Mouse (Mus musculus) monocyte, adult 5-6 weeks (primary cell): ENCODE measurements around the gene Slc26a10. TPM values are rescaled to one million over a fixed set of nuclear protein-coding genes. Genes with fewer than 3 reads are reported as not detected.

Experiments used
- total RNA-seq: library from RNA; stranded (forward); fragments of 200-1000, 200-491, 200-594 nt; gene quantifications from 3 replicates; pipeline ENCODE4 v1.2.3, GENCODE M21; 2017

The Slc26a10 gene
- total RNA-seq, 1 experiment from 2014 or later: 3.2 TPM

Other genes starting within 250 kb of the Slc26a10 start
- gene Ctdsp2, start 201.9 kb downstream of the Slc26a10 start, total RNA-seq: 36.2 to 38.6 TPM (median 37.6 TPM) in 3 replicates
- 1.1 to 13.0 TPM (median 4.4 TPM) in 3 replicates for gene Avil, start 179.9 kb downstream of the Slc26a10 start, total RNA-seq
- gene Tsfm, start 149.8 kb downstream of the Slc26a10 start, total RNA-seq: 8.5 to 14.3 TPM (median 13.9 TPM) in 3 replicates
- 1.3 to 5.1 TPM (median 1.6 TPM) in 3 replicates for gene Mettl1, start 139.2 kb downstream of the Slc26a10 start, total RNA-seq
- 0.39 TPM in 1 of 3 replicates, not detected in the others for gene Eef1akmt3, start 139.1 kb downstream of the Slc26a10 start, total RNA-seq
- not detected in 3 replicates for gene Cyp27b1, start 132.4 kb downstream of the Slc26a10 start, total RNA-seq
- gene March9, start 120.5 kb downstream of the Slc26a10 start, total RNA-seq: 1.6 TPM in 1 of 3 replicates, not detected in the others
- gene Cdk4, start 117.1 kb downstream of the Slc26a10 start, total RNA-seq: 23.3 to 49.4 TPM (median 23.9 TPM) in 3 replicates
- 38.1 to 49.9 TPM (median 47.0 TPM) in 3 replicates for gene Tspan31, start 110.4 kb downstream of the Slc26a10 start, total RNA-seq
- 31.1 to 112 TPM (median 48.9 TPM) in 3 replicates for gene Agap2, start 105.4 kb downstream of the Slc26a10 start, total RNA-seq
- 253 to 285 TPM (median 262 TPM) in 3 replicates for gene Os9, start 59.5 kb downstream of the Slc26a10 start, total RNA-seq
- 166 to 275 TPM (median 211 TPM) in 3 replicates for gene B4galnt1, start 15.4 kb downstream of the Slc26a10 start, total RNA-seq
- gene Arhgef25, start 9.4 kb upstream of the Slc26a10 start, total RNA-seq: 1.9 TPM in 1 of 3 replicates, not detected in the others
- gene Dtx3, start 15.1 kb upstream of the Slc26a10 start, total RNA-seq: 3.8 to 17.3 TPM (median 8.8 TPM) in 3 replicates
- 15.7 to 32.0 TPM (median 21.5 TPM) in 3 replicates for gene Pip4k2c, start 30.9 kb upstream of the Slc26a10 start, total RNA-seq
- 0.19 to 0.48 TPM in 2 of 3 replicates, not detected in the other for gene Kif5a, start 82.7 kb upstream of the Slc26a10 start, total RNA-seq
- 89.0 to 104 TPM (median 92.1 TPM) in 3 replicates for gene Dctn2, start 85.7 kb upstream of the Slc26a10 start, total RNA-seq
- 4.2 to 15.5 TPM (median 12.1 TPM) in 3 replicates for gene Mbd6, start 108.4 kb upstream of the Slc26a10 start, total RNA-seq
- gene Mars, start 131.1 kb upstream of the Slc26a10 start, total RNA-seq: 56.6 to 72.2 TPM (median 64.5 TPM) in 3 replicates
- gene Arhgap9, start 141.3 kb upstream of the Slc26a10 start, total RNA-seq: 101 to 125 TPM (median 109 TPM) in 3 replicates
- not detected in 3 replicates for gene Gli1, start 161.3 kb upstream of the Slc26a10 start, total RNA-seq
- gene Inhbe, start 173.8 kb upstream of the Slc26a10 start, total RNA-seq: not detected in 3 replicates
- gene Inhbc, start 189.8 kb upstream of the Slc26a10 start, total RNA-seq: not detected in 3 replicates
- gene R3hdm2, start 199.7 kb upstream of the Slc26a10 start, total RNA-seq: 32.1 to 81.2 TPM (median 33.7 TPM) in 3 replicates